Mouse (Mus musculus): ENCODE results near the gene Prkn. TPM values are rescaled to one million over a fixed set of nuclear protein-coding genes. Genes with fewer than 3 reads are reported as not detected.

The Prkn gene
- total and polyA plus RNA-seq, 3 experiments, result 0.39 to 0.50 TPM; not detected in 1

GRCm38 (mm10) chr17:11661898-11662297 lies 821.7 kb downstream of the Prkn start:
- Histone ChIP-seq H3K4me1 (ENCODE audit: control insufficient read depth in 1 of 2, insufficient read depth in 2 of 2, low read length in 2 of 2) (no peaks in the 10 kb centered on the region), H3K4me3 (ENCODE audit: control insufficient read depth in 1 of 2, insufficient read depth in 1 of 2, low read depth in 2 of 2, low read length in 2 of 2) (no peak overlapping the region), H3K9me3 (replicated peaks; ENCODE audit: insufficient read depth, low read length) (no peaks in the 10 kb centered on the region), H3K36me3 (ENCODE audit: control insufficient read depth in 1 of 2, insufficient read depth in 2 of 2, low read length in 2 of 2) (no peaks in the 10 kb centered on the region), H3K9ac (ENCODE audit: control insufficient read depth, low read depth, low read length, poor library complexity, severe bottlenecking) (no peak overlapping the region), H3K79me2 (ENCODE audit: control insufficient read depth, insufficient read depth, low read length, poor library complexity) (no peaks in the 10 kb centered on the region), H3K27me3 (ENCODE audit: control insufficient read depth in 1 of 2, insufficient read depth in 2 of 2, low read length in 2 of 2) (no peaks in the 10 kb centered on the region), H3K27ac (ENCODE audit: control insufficient read depth, low read depth, low read length) (no peak overlapping the region)
- DNase-seq (ENCODE audit: low read depth, low spot score), result no peak
- TF ChIP-seq TBP (IDR thresholded peaks at IDR 0.05; ENCODE audit: low read depth, low read length), result no peak
- TF ChIP-seq MYC (IDR thresholded peaks at IDR 0.05; ENCODE audit: low read depth, low read length), result no peak
- no peak for TF ChIP-seq CHD2 (IDR thresholded peaks at IDR 0.05; ENCODE audit: low read length)
- no peak for TF ChIP-seq NRF1 (IDR thresholded peaks at IDR 0.05; ENCODE audit: insufficient read depth, low read depth, low read length, poor library complexity, severe bottlenecking)
- no peak for TF ChIP-seq ZMIZ1 (IDR thresholded peaks at IDR 0.05; ENCODE audit: low read depth, low read length)
- no peak for TF ChIP-seq GATA1 (IDR thresholded peaks at IDR 0.05; ENCODE audit: low read depth, low read length)
- TF ChIP-seq ZNF384 (IDR thresholded peaks at IDR 0.05; ENCODE audit: low read depth, low read length), result no peak

GRCm38 (mm10) chr17:11663437-11663836 lies 823.3 kb downstream of the Prkn start:
- no peak overlapping the region for H3K27ac ChIP-seq (ENCODE audit: control insufficient read depth, low read depth, low read length)
- no peaks in the 10 kb centered on the region for H3K36me3 ChIP-seq (ENCODE audit: control insufficient read depth in 1 of 2, insufficient read depth in 2 of 2, low read length in 2 of 2)
- TF ChIP-seq MXI1 (IDR thresholded peaks at IDR 0.05; ENCODE audit: low read depth, low read length) (no peak), MAZ (IDR thresholded peaks at IDR 0.05; ENCODE audit: low read depth, low read length) (no peak), UBTF (IDR thresholded peaks at IDR 0.05; ENCODE audit: borderline replicate concordance, insufficient read depth, low read depth, low read length) (no peak), MYC (IDR thresholded peaks at IDR 0.05; ENCODE audit: low read depth, low read length) (no peak), NELFE (IDR thresholded peaks at IDR 0.05; ENCODE audit: low read depth, low read length) (no peak), GATA1 (IDR thresholded peaks at IDR 0.05; ENCODE audit: low read depth, low read length) (no peak), POLR2AphosphoS2 (IDR thresholded peaks at IDR 0.05; ENCODE audit: low read length) (no peak), MEF2A (IDR thresholded peaks at IDR 0.05; ENCODE audit: extremely low read depth, insufficient replicate concordance, low read depth, low read length, poor library complexity, severe bottlenecking) (no peak), MAFK (IDR thresholded peaks at IDR 0.05; ENCODE audit: borderline replicate concordance, low read depth, low read length) (no peak)
- H3K4me3 ChIP-seq (ENCODE audit: control insufficient read depth in 1 of 2, insufficient read depth in 1 of 2, low read depth in 2 of 2, low read length in 2 of 2), result no peak overlapping the region
- H3K9me3 ChIP-seq (replicated peaks; ENCODE audit: insufficient read depth, low read length), result no peaks in the 10 kb centered on the region
- no peak overlapping the region for H3K9ac ChIP-seq (ENCODE audit: control insufficient read depth, low read depth, low read length, poor library complexity, severe bottlenecking)
- no peak for DNase-seq (ENCODE audit: low read depth, low spot score)
- H3K27me3 ChIP-seq (ENCODE audit: control insufficient read depth in 1 of 2, insufficient read depth in 2 of 2, low read length in 2 of 2), result no peaks in the 10 kb centered on the region
- no peaks in the 10 kb centered on the region for H3K4me1 ChIP-seq (ENCODE audit: control insufficient read depth in 1 of 2, insufficient read depth in 2 of 2, low read length in 2 of 2)
- H3K79me2 ChIP-seq (ENCODE audit: control insufficient read depth, insufficient read depth, low read length, poor library complexity), result no peaks in the 10 kb centered on the region

All from MEL (cell line).